Mouse (Mus musculus): ENCODE measurements around the gene Drosha. TPM values are rescaled to one million over a fixed set of nuclear protein-coding genes. Genes with fewer than 3 reads are reported as not detected.

Gene Drosha
- 10 to 100 TPM in 1 of 2 experiments, 1 to 10 TPM in 1; 9.8 to 12.6 TPM for total RNA-seq (2023)

DNA sequence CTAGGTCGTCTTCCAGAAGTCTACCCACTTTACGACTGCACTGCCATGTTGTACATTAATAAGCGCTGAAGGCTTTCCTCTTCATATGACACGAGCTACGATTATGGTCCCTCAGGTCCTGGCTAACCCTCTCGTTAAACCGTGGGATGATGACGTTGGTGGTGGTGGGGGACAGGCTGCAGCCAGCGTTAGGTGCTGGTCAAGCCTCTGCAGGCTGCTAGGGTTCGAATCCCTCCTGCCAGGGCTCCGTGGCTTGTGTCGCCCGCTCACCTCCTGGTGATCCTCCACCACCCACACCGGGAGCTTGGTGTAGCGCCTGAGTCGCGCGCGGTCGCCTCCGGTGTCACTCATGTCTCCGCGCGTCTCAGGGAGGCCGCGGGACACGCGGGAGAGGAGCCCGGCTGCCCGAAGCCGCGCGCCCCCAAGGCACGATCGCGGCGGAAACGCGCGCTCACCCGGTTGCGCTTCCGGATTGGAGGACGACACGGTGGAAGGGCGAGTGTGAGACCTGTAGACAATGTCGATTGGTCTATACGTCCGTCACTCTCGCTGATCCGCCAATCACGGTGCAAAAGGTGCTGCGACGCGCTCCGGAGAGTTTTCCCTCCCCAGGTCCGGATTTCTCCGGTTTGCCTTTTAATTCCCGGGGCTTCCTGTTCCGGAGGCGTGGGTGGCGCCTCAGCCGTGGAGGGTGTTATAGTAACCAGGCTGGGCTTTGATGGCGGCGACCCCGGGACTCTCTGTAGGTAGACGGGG is at the start of gene Drosha, which contains the start of gene 6030458C11Rik:
TSS of gene Drosha (plus strand) at position 619 of the 756 bp plus-strand sequence.
TSS of gene 6030458C11Rik (minus strand) at position 453 of the 756 bp plus-strand sequence.

Other genes with a start within 250 kb of the Drosha start
- 1 to 10 TPM in 1 of 2 experiments, under 1 TPM in 1; 0.67 to 1.2 TPM for gene Pdzd2, start 84.9 kb upstream of the Drosha start, total RNA-seq (2023)
- gene 6030458C11Rik, start 166 bp upstream of the Drosha start, total RNA-seq (2023) = 1 to 10 TPM; 5.3 to 6.1 TPM

Measured in neutrophil, adult 59 days (primary cell).